Mouse (Mus musculus): ENCODE results near the gene Prcd.
"Not testable (repeated sequence)": the region's sequence is repeated elsewhere in the genome, so short reads cannot be mapped to it uniquely, and the experiment has no call there.

The Prcd gene

GRCm38 (mm10) chr11:116653234-116653633 lies at the start of gene Prcd:
Gene Prcd (plus strand): TSS chr11:116653534.
- no peak for DNase-seq (ENCODE audit: low read depth, low spot score)

GRCm38 (mm10) chr11:116604097-116604496 lies 49.2 kb upstream of the Prcd start:
- peak; percentile 74 for DNase-seq (ENCODE audit: low read depth, low spot score)

GRCm38 (mm10) chr11:116607717-116608116 lies 45.6 kb upstream of the Prcd start:
- peak; percentile 45 for DNase-seq (ENCODE audit: low read depth, low spot score)

GRCm38 (mm10) chr11:116609965-116610630 lies 43.2 kb upstream of the Prcd start:
- DNase-seq (ENCODE audit: low read depth, low spot score), result no peak

- not testable (repeated sequence) for DNase-seq (ENCODE audit: low read depth, low spot score)
These were observed 42.2 kb upstream of the Prcd start for GRCm38 (mm10) chr11:116611168-116611567.

- DNase-seq (ENCODE audit: low read depth, low spot score), result no peak
These were observed 41.5 kb upstream of the Prcd start for GRCm38 (mm10) chr11:116611883-116612282.

- DNase-seq (ENCODE audit: low read depth, low spot score), result no peak
These were observed 40.8 kb upstream of the Prcd start for GRCm38 (mm10) chr11:116612554-116612953.

GRCm38 (mm10) chr11:116613234-116613633 lies 40.1 kb upstream of the Prcd start:
- no peak for DNase-seq (ENCODE audit: low read depth, low spot score)

GRCm38 (mm10) chr11:116615735-116616437 lies 37.4 kb upstream of the Prcd start:
- peak; percentile 85 for DNase-seq (ENCODE audit: low read depth, low spot score)

GRCm38 (mm10) chr11:116616438-116617118 lies 36.8 kb upstream of the Prcd start:
- DNase-seq (ENCODE audit: low read depth, low spot score), result no peak

GRCm38 (mm10) chr11:116617641-116618040 lies 35.7 kb upstream of the Prcd start:
- no peak for DNase-seq (ENCODE audit: low read depth, low spot score)

- DNase-seq (ENCODE audit: low read depth, low spot score), result no peak
These were observed 34.7 kb upstream of the Prcd start for GRCm38 (mm10) chr11:116618666-116619065.

GRCm38 (mm10) chr11:116619156-116619555 lies 34.2 kb upstream of the Prcd start:
- no peak for DNase-seq (ENCODE audit: low read depth, low spot score)

- DNase-seq (ENCODE audit: low read depth, low spot score), result no peak
These were observed 33.8 kb upstream of the Prcd start for GRCm38 (mm10) chr11:116619561-116619960.

- DNase-seq (ENCODE audit: low read depth, low spot score), result peak; percentile 60
These were observed 33.3 kb upstream of the Prcd start for GRCm38 (mm10) chr11:116620073-116620472.

GRCm38 (mm10) chr11:116620559-116621253 lies 32.6 kb upstream of the Prcd start:
- DNase-seq (ENCODE audit: low read depth, low spot score), result no peak

GRCm38 (mm10) chr11:116621258-116621704 lies 32.1 kb upstream of the Prcd start:
- no peak for DNase-seq (ENCODE audit: low read depth, low spot score)

GRCm38 (mm10) chr11:116623281-116624124 lies 29.8 kb upstream of the Prcd start:
- peak; percentile 27 for DNase-seq (ENCODE audit: low read depth, low spot score)

GRCm38 (mm10) chr11:116624131-116624832 lies 29.1 kb upstream of the Prcd start:
- peak; percentile 87 for DNase-seq (ENCODE audit: low read depth, low spot score)
